Mouse (Mus musculus) CH12.LX (cell line): ENCODE results near the gene Thtpa. TPM values are rescaled to one million over a fixed set of nuclear protein-coding genes. Genes with fewer than 3 reads are reported as not detected.

Source experiments
- DNase-seq: peaks from one replicate; pipeline ENCODE4 v3.0.0-alpha.2; 2013; ENCODE audit errors: extremely low read depth
- H3K27ac ChIP-seq: 2 replicates; pipeline ENCODE4 v1.5.1; 2012; ENCODE audit warnings: low read depth, mild to moderate bottlenecking, control low read depth, moderate library complexity; ENCODE audit not compliant: insufficient read depth
- H3K27me3 ChIP-seq: replicated peaks from 2 replicates; pipeline ENCODE3; 2012; ENCODE audit warnings: inconsistent platforms
- H3K36me3 ChIP-seq, 2 experiments: replicated peaks in 1 of 2; 2 replicates each; pipeline versions ENCODE3 to v1.6.1; 2012; ENCODE audit warnings: inconsistent platforms in 1 of 2, low read length in 1 of 2, mild to moderate bottlenecking in 1 of 2, mixed read lengths in 1 of 2, moderate library complexity in 1 of 2; ENCODE audit not compliant: control insufficient read depth in 1 of 2, insufficient read depth in 1 of 2
- H3K4me1 ChIP-seq, 2 experiments: 2 replicates each; pipeline ENCODE4 v1.6.1; 2012; ENCODE audit warnings: inconsistent platforms in 1 of 2, moderate library complexity in 1 of 2; ENCODE audit not compliant: insufficient read depth in 2 of 2, control insufficient read depth in 1 of 2
- H3K4me2 ChIP-seq: 2 replicates; pipeline ENCODE4 v1.6.1; 2012; ENCODE audit warnings: low read depth, mild to moderate bottlenecking, control low read depth; ENCODE audit not compliant: poor library complexity, insufficient read depth, severe bottlenecking
- H3K4me3 ChIP-seq, 3 experiments: fragments of 150-350 bp in 1 of 3; sonication (generic) in 1 of 3; replicated peaks in 1 of 3; 2 replicates each; pipeline versions ENCODE3 to v1.5.1; 2011 to 2012; ENCODE audit warnings: low read depth in 2 of 3, low read length in 2 of 3, mild to moderate bottlenecking in 2 of 3, moderate library complexity in 2 of 3, control low read depth in 1 of 3, improper control_type of control experiment in 1 of 3, inconsistent platforms in 1 of 3, mixed read lengths in 1 of 3; ENCODE audit not compliant: poor library complexity in 1 of 3
- H3K79me2 ChIP-seq: replicated peaks from 2 replicates; pipeline ENCODE4 v1.6.1; 2012; ENCODE audit warnings: mild to moderate bottlenecking, moderate library complexity; ENCODE audit not compliant: control insufficient read depth, poor library complexity, insufficient read depth, severe bottlenecking; ENCODE audit errors: extremely low read depth
- H3K9ac ChIP-seq: 2 replicates; pipeline ENCODE4 v1.6.1; 2012; ENCODE audit warnings: low read depth, mild to moderate bottlenecking, control low read depth, moderate library complexity; ENCODE audit not compliant: insufficient read depth
- H3K9me3 ChIP-seq: replicated peaks from 2 replicates; pipeline ENCODE3; 2012; ENCODE audit warnings: low read length, inconsistent platforms, mixed read lengths
- BHLHE40 ChIP-seq: IDR thresholded peaks from 2 replicates; pipeline ENCODE4 v1.6.1; 2011; ENCODE audit warnings: mild to moderate bottlenecking, low read depth, low read length, improper control_type of control experiment
- CHD1 ChIP-seq: IDR thresholded peaks from 2 replicates; pipeline ENCODE4 v1.6.1; 2012; ENCODE audit warnings: low read depth, low read length, improper control_type of control experiment, inconsistent platforms
- CHD2 ChIP-seq: IDR thresholded peaks from 2 replicates; pipeline ENCODE4 v1.6.1; 2011; ENCODE audit warnings: low read length, improper control_type of control experiment
- CTCF ChIP-seq, 2 experiments: IDR thresholded peaks in 1 of 2; conservative IDR thresholded peaks in 1 of 2; 2 replicates each; pipeline ENCODE4 v1.5.1; 2011 to 2012; ENCODE audit warnings: low read depth in 2 of 2, low read length in 2 of 2, improper control_type of control experiment in 1 of 2, inconsistent platforms in 1 of 2, mild to moderate bottlenecking in 1 of 2, moderate library complexity in 1 of 2
- E2F4 ChIP-seq: IDR thresholded peaks from 2 replicates; pipeline ENCODE4 v1.6.1; 2011; ENCODE audit warnings: low read depth, low read length, improper control_type of control experiment; ENCODE audit not compliant: insufficient replicate concordance
- ELF1 ChIP-seq: IDR thresholded peaks from 2 replicates; pipeline ENCODE4 v1.6.1; 2014; ENCODE audit warnings: low read depth, mild to moderate bottlenecking, inconsistent platforms, low read length, improper control_type of control experiment
- EP300 ChIP-seq: IDR thresholded peaks from 2 replicates; pipeline ENCODE4 v1.6.1; 2011; ENCODE audit warnings: low read length, improper control_type of control experiment
- ETS1 ChIP-seq: conservative IDR thresholded peaks from 2 replicates; pipeline ENCODE4 v1.6.1; 2012; ENCODE audit warnings: low read depth, mild to moderate bottlenecking, inconsistent platforms, low read length, improper control_type of control experiment, moderate library complexity
- GABPA ChIP-seq: IDR thresholded peaks from 2 replicates; pipeline ENCODE4 v1.6.1; 2012; ENCODE audit warnings: low read depth, low read length, improper control_type of control experiment, inconsistent platforms; ENCODE audit not compliant: insufficient replicate concordance
- IRF4 ChIP-seq: IDR thresholded peaks from 2 replicates; pipeline ENCODE4 v1.6.1; 2014; ENCODE audit warnings: low read depth, mild to moderate bottlenecking, inconsistent platforms, low read length, improper control_type of control experiment
- JUND ChIP-seq: conservative IDR thresholded peaks from 2 replicates; pipeline ENCODE4 v1.6.1; 2011; ENCODE audit warnings: low read depth, low read length, improper control_type of control experiment
- MAZ ChIP-seq: IDR thresholded peaks from 2 replicates; pipeline ENCODE4 v1.6.1; 2012; ENCODE audit warnings: low read depth, mild to moderate bottlenecking, inconsistent platforms, low read length, improper control_type of control experiment, moderate library complexity
- MEF2A ChIP-seq: IDR thresholded peaks from 2 replicates; pipeline ENCODE4 v1.6.1; 2014; ENCODE audit warnings: low read depth, mild to moderate bottlenecking, inconsistent platforms, low read length, improper control_type of control experiment, borderline replicate concordance
- MXI1 ChIP-seq: IDR thresholded peaks from 2 replicates; pipeline ENCODE4 v1.6.1; 2011; ENCODE audit warnings: mild to moderate bottlenecking, low read depth, low read length, improper control_type of control experiment
- NELFE ChIP-seq: IDR thresholded peaks from 2 replicates; pipeline ENCODE4 v1.6.1; 2011; ENCODE audit warnings: low read depth, low read length, improper control_type of control experiment
- NRF1 ChIP-seq: IDR thresholded peaks from 2 replicates; pipeline ENCODE4 v1.6.1; 2014; ENCODE audit warnings: low read depth, mild to moderate bottlenecking, inconsistent platforms, low read length, improper control_type of control experiment, moderate library complexity
- POLR2AphosphoS2 ChIP-seq: IDR thresholded peaks from 2 replicates; pipeline ENCODE4 v1.6.1; 2011; ENCODE audit warnings: low read depth, low read length, improper control_type of control experiment
- RAD21 ChIP-seq: IDR thresholded peaks from 2 replicates; pipeline ENCODE4 v1.6.1; 2011; ENCODE audit warnings: low read depth, mild to moderate bottlenecking, low read length, improper control_type of control experiment, moderate library complexity
- RCOR1 ChIP-seq: conservative IDR thresholded peaks from 2 replicates; pipeline ENCODE4 v1.6.1; 2012; ENCODE audit warnings: low read depth, mild to moderate bottlenecking, inconsistent platforms, low read length, improper control_type of control experiment
- SIN3A ChIP-seq: IDR thresholded peaks from 2 replicates; pipeline ENCODE4 v1.6.1; 2012; ENCODE audit warnings: low read length, improper control_type of control experiment, inconsistent platforms
- SMC3 ChIP-seq: IDR thresholded peaks from 2 replicates; pipeline ENCODE4 v1.6.1; 2011; ENCODE audit warnings: low read depth, low read length, improper control_type of control experiment
- TBP ChIP-seq: conservative IDR thresholded peaks from 2 replicates; pipeline ENCODE4 v1.6.1; 2011; ENCODE audit warnings: low read depth, low read length, improper control_type of control experiment
- TCF12 ChIP-seq: IDR thresholded peaks from 2 replicates; pipeline ENCODE4 v1.6.1; 2014; ENCODE audit warnings: low read depth, mild to moderate bottlenecking, inconsistent platforms, low read length, improper control_type of control experiment
- UBTF ChIP-seq: IDR thresholded peaks from 2 replicates; pipeline ENCODE4 v1.6.1; 2012; ENCODE audit warnings: low read depth, mild to moderate bottlenecking, inconsistent platforms, low read length, improper control_type of control experiment, moderate library complexity
- USF1 ChIP-seq: IDR thresholded peaks from 2 replicates; pipeline ENCODE4 v1.6.1; 2014; ENCODE audit warnings: low read depth, mild to moderate bottlenecking, inconsistent platforms, low read length, improper control_type of control experiment
- ZC3H11A ChIP-seq: IDR thresholded peaks from 2 replicates; pipeline ENCODE4 v1.6.1; 2012; ENCODE audit warnings: low read depth, mild to moderate bottlenecking, inconsistent platforms, low read length, improper control_type of control experiment
- ZNF384 ChIP-seq: IDR thresholded peaks from 2 replicates; pipeline ENCODE4 v1.6.1; 2012; ENCODE audit warnings: low read depth, low read length, improper control_type of control experiment, inconsistent platforms
- dilution Hi-C: fragments of 300-500 bp; cut with MboI; formaldehyde crosslinking; loops from 2 replicates; pipeline ENCODE4 v1.14.3; 2020; ENCODE audit warnings: low sequenced_read_pairs; ENCODE audit not compliant: extremely low pct_unique_long_range_greater_than_20kb, extremely low pct_ligation_motif_present
- in situ Hi-C: fragments of 300-500 bp; cut with MboI; formaldehyde crosslinking; loops from 3 replicates; pipeline ENCODE4 v1.14.3; 2019; ENCODE audit warnings: low sequenced_read_pairs, low pct_ligation_motif_present, low pct_unique_long_range_greater_than_20kb, mixed read lengths
- polyA plus RNA-seq: library from polyadenylated mRNA; unstranded; fragments of >175 nt; gene quantifications from 2 replicates; pipeline ENCODE4 v1.2.1, GENCODE M21; 2012; ENCODE audit warnings: low read depth; ENCODE audit not compliant: insufficient read length
- total RNA-seq, 2 experiments: library from RNA; depleted of rRNA; stranded (reverse); fragments of 300-350 nt in 1 of 2; fragments of >200 nt in 1 of 2; gene quantifications; 2 replicates each; pipeline ENCODE4 v1.2.3; 2012 to 2014

Gene Thtpa
- total and polyA plus RNA-seq, 3 experiments: 4.0 to 9.4 (median 6.7) TPM

DNA sequence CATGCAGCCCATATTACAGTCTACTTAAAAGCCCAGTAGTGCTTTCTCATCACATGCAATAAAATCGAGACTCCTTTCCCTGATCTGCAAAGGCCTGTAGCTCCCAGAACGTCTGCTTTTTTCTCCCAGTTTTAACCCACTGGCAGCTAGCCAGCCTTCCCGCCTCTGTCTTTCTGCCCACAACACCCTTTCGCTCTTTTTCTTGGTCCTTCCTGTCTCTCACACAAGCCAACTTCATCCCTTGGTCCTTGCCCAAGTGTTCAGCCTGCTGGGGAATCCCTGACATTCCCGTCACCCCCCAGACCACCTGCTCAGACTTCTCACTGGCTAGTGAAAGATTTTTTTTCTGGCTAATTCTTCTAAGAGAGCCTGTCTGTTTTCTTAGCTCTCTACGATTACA is 18.4 kb upstream of the Thtpa start:
- Histone ChIP-seq H3K4me2 (no peak overlapping the region), H3K79me2 (no peaks in the 10 kb centered on the region), H3K9ac (no peak overlapping the region), H3K9me3 (no peaks in the 10 kb centered on the region), H3K27ac (no peak overlapping the region), H3K27me3 (peaks cover 6% of the 10 kb centered on the region), H3K36me3 (no peaks in the 10 kb centered on the region), H3K4me1 (peaks cover 0 to 27% of the 10 kb centered on the region in 2 experiments; a peak in 2 of 4 replicates), H3K4me3 (no peak overlapping the region)
- DNase-seq: no peak
- dilution Hi-C loops: no loop called here
- in situ Hi-C loops: loop anchor here (5.0 kb wide), 1 partner anchor 39 kb away; no protein-coding TSS in a partner anchor
- no peak for TF ChIP-seq MXI1
- TF ChIP-seq TCF12: no peak
- no peak for TF ChIP-seq IRF4
- TF ChIP-seq MAZ: no peak
- no peak for TF ChIP-seq SMC3
- TF ChIP-seq RCOR1: no peak
- TF ChIP-seq ETS1: no peak
- TF ChIP-seq BHLHE40: no peak
- no peak for TF ChIP-seq ZNF384
- no peak for TF ChIP-seq ZC3H11A
- no peak for TF ChIP-seq TBP
- no peak for TF ChIP-seq EP300

DNA sequence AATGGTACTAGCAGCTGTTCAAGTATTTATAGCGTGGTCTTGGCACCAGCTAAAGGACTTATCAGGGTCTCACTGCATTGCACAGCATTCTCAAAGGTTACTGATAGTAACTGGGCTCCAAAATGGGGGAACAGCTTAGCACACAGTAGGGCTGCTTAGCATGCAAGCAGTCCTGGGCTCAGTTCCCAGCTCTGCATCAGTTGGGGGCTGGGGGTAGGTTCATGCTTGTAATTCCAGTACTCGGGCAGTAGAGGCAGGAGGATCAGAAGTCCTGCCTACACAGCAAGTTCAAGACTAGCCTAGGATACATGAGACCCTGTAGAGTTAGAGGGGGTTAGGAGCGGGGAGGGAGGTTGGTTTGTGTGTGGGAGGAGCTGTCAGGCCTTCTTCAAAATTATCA is 17.6 kb upstream of the Thtpa start:
- no peak for DNase-seq
- no peaks in the 10 kb centered on the region for H3K36me3 ChIP-seq
- no peak overlapping the region for H3K4me3 ChIP-seq
- no peak overlapping the region for H3K9ac ChIP-seq
- TF ChIP-seq UBTF (no peak), GABPA (no peak), BHLHE40 (no peak), NELFE (no peak), CTCF (conservative IDR thresholded peaks at IDR 0.05 in 1 of 2, IDR thresholded peaks at IDR 0.05 in 1 of 2; ENCODE audit: low read depth in 2 of 2, low read length in 2 of 2) (no peak), TBP (no peak), CHD1 (no peak), POLR2AphosphoS2 (no peak), MEF2A (no peak), RAD21 (no peak), E2F4 (no peak), SIN3A (no peak), JUND (no peak), USF1 (no peak), ELF1 (no peak), NRF1 (no peak), CHD2 (no peak), RCOR1 (no peak)
- H3K9me3 ChIP-seq: no peaks in the 10 kb centered on the region
- dilution Hi-C loops (no loop called here), in situ Hi-C loops (loop anchor here (5.0 kb wide), 1 partner anchor 40 kb away; no protein-coding TSS in a partner anchor)
- H3K4me1 ChIP-seq: peaks cover 0 to 32% of the 10 kb centered on the region in 2 experiments; a peak in 2 of 4 replicates
- H3K27ac ChIP-seq: no peak overlapping the region
- no peaks in the 10 kb centered on the region for H3K79me2 ChIP-seq
- H3K27me3 ChIP-seq: peaks cover 6% of the 10 kb centered on the region
- H3K4me2 ChIP-seq: no peak overlapping the region
